Mouse (Mus musculus): ENCODE results near the gene Tut1. TPM values are rescaled to one million over a fixed set of nuclear protein-coding genes. Genes with fewer than 3 reads are reported as not detected.

The Tut1 gene
- polyA plus RNA-seq, 1 experiment from 2014 or later = 25.5 TPM

- H3K27ac ChIP-seq (replicated peaks; ENCODE audit: low read depth, low read length) = no peak overlapping the region
- peak overlapping the region; percentile 71; the same call in 1 of the 2 replicates for H3K4me3 ChIP-seq (ENCODE audit: low read depth, low read length)
- peak overlapping the region; percentile 83 for H3K9ac ChIP-seq (replicated peaks; ENCODE audit: low read length)
Observed at GRCm38 (mm10) chr19:8930771-8931170, 22.9 kb upstream of the Tut1 start.

DNA sequence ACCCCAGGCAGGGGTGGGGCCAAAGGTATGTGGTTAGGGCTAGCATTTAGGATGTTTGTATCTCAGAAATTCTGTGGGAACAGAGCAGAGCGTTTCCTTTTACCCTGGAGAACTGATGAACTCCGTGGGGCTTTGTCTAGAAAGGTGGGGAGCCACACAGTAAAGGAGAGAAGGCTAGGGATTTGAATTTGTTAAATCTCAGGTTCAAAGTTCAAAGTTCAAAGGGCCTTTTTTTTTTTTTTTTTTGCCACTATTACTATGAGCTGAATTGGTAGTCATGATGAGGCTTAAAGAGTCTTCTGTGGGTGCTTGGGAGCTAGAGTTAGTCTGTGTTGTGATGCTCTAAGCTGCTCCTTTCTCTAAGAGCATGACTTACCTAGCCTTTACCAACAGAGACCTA is 16.9 kb upstream of the Tut1 start:
- Histone ChIP-seq H3K27me3 (ENCODE audit: control insufficient read depth, insufficient read depth, low read length) (no peaks in the 10 kb centered on the region), H3K4me1 (ENCODE audit: control insufficient read depth, insufficient read depth, low read length) (no peaks in the 10 kb centered on the region; the same call in 1 of the 2 replicates), H3K36me3 (replicated peaks; ENCODE audit: control insufficient read depth, insufficient read depth, low read depth, low read length) (peaks cover 2% of the 10 kb centered on the region; the same call in 1 of the 2 replicates), H3K27ac (replicated peaks; ENCODE audit: low read depth, low read length) (no peak overlapping the region), H3K9me3 (replicated peaks; ENCODE audit: control insufficient read depth, low read length) (no peaks in the 10 kb centered on the region), H3K4me3 (ENCODE audit: low read depth, low read length) (no peak overlapping the region), H3K9ac (replicated peaks; ENCODE audit: low read length) (no peak overlapping the region), H3K4me2 (ENCODE audit: low read depth, low read length) (no peak overlapping the region)
- 84% methylated on average over 2 of the region's 2 CpGs for WGBS
- ATAC-seq (replicated peaks; ENCODE audit: insufficient number of reproducible peaks, low FRiP score, low TSS enrichment, low read depth) (no peak), DNase-seq (ENCODE audit: low spot score) (no peak)

More at GRCm38 (mm10) chr19:8930771-8931170, 22.9 kb upstream of the Tut1 start:
- no peak for ATAC-seq (replicated peaks; ENCODE audit: insufficient number of reproducible peaks, low FRiP score, low TSS enrichment, low read depth)
- no peaks in the 10 kb centered on the region for H3K36me3 ChIP-seq (replicated peaks; ENCODE audit: control insufficient read depth, insufficient read depth, low read depth, low read length)
- H3K4me2 ChIP-seq (ENCODE audit: low read depth, low read length) = peak overlapping the region; percentile 81
- H3K4me1 ChIP-seq (ENCODE audit: control insufficient read depth, insufficient read depth, low read length) = no peaks in the 10 kb centered on the region
- no peak for DNase-seq (ENCODE audit: low spot score)
- no peaks in the 10 kb centered on the region for H3K27me3 ChIP-seq (ENCODE audit: control insufficient read depth, insufficient read depth, low read length)
- 86% methylated on average over 7 of the region's 7 CpGs for WGBS
- no peaks in the 10 kb centered on the region for H3K9me3 ChIP-seq (replicated peaks; ENCODE audit: control insufficient read depth, low read length)

- DNase-seq (ENCODE audit: low spot score) = no peak
- ATAC-seq (replicated peaks; ENCODE audit: insufficient number of reproducible peaks, low FRiP score, low TSS enrichment, low read depth) = no peak
- Histone ChIP-seq H3K27me3 (ENCODE audit: control insufficient read depth, insufficient read depth, low read length) (no peaks in the 10 kb centered on the region), H3K9ac (replicated peaks; ENCODE audit: low read length) (no peak overlapping the region; the same call in 1 of the 2 replicates), H3K4me1 (ENCODE audit: control insufficient read depth, insufficient read depth, low read length) (peaks cover 3% of the 10 kb centered on the region; the same call in 1 of the 2 replicates), H3K4me2 (ENCODE audit: low read depth, low read length) (no peak overlapping the region), H3K27ac (replicated peaks; ENCODE audit: low read depth, low read length) (no peak overlapping the region), H3K4me3 (ENCODE audit: low read depth, low read length) (no peak overlapping the region; the same call in 1 of the 2 replicates), H3K36me3 (replicated peaks; ENCODE audit: control insufficient read depth, insufficient read depth, low read depth, low read length) (peaks cover 8% of the 10 kb centered on the region; the same call in 1 of the 2 replicates), H3K9me3 (replicated peaks; ENCODE audit: control insufficient read depth, low read length) (no peaks in the 10 kb centered on the region)
- 79% methylated on average over 15 of the region's 15 CpGs for WGBS
Observed at GRCm38 (mm10) chr19:8940526-8941133, 13.0 kb upstream of the Tut1 start.

DNA sequence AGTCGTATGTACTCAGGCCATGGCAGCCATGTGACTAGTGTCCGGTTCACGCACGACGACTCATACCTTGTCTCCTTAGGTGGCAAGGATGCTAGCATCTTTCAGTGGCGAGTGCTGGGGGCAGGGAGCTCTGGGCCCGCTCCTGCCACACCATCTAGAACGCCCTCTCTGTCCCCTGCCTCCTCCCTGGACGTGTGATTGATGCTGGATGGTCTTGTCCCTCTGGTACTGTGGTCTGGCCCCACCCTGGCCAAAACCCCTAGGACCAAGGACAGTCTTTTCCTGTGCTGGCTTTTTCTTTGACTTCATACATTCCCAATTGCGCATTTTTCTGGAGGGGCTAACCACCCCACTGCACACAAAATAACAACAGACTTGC is 12.5 kb upstream of the Tut1 start:
- Histone ChIP-seq H3K36me3 (replicated peaks; ENCODE audit: control insufficient read depth, insufficient read depth, low read depth, low read length) (peaks cover 10% of the 10 kb centered on the region), H3K4me2 (ENCODE audit: low read depth, low read length) (peak overlapping the region; percentile 59), H3K9me3 (replicated peaks; ENCODE audit: control insufficient read depth, low read length) (no peaks in the 10 kb centered on the region), H3K27me3 (ENCODE audit: control insufficient read depth, insufficient read depth, low read length) (no peaks in the 10 kb centered on the region), H3K4me1 (ENCODE audit: control insufficient read depth, insufficient read depth, low read length) (peaks cover 3% of the 10 kb centered on the region; the same call in 1 of the 2 replicates), H3K4me3 (ENCODE audit: low read depth, low read length) (peak overlapping the region; percentile 97), H3K9ac (replicated peaks; ENCODE audit: low read length) (peak overlapping the region; percentile 99), H3K27ac (replicated peaks; ENCODE audit: low read depth, low read length) (no peak overlapping the region)
- WGBS = 42% methylated on average over 10 of the region's 10 CpGs
- peak; percentile 36 for ATAC-seq (replicated peaks; ENCODE audit: insufficient number of reproducible peaks, low FRiP score, low TSS enrichment, low read depth)
- DNase-seq (ENCODE audit: low spot score) = no peak

DNA sequence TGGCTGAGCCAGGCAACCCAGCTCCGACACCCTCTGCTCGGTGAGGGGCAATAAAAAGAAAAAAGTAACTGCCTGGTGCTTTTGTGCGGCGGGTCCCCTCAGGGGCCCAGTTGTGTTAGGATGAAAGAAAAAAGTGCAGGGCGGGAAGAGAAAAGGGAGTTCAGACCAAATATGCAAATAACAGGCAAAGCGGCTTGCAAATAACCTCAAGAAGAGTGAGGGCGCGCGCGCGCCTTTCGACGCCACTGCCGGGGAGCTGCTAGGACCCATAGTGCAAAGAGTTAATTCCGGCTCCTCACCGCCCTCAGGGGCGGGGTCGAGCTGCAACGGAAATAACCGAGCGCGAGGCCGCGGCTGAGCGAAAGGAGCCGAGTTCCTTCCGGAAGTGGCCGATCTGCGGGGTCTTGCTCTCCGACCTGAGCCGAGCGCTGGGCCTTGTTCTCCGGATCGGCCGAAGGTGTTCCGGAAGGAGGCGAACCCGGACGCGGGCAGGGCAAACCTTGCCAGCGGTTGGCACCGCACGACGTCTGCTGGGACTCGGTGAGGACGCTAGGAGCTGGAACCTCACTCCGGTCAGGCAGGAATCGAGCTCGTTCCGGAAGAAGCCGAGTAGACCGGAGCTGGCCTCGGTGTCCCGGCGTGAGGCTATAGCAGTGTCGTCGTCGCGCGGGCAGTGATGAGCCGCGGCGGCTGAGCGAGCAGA is 12.0 kb upstream of the Tut1 start, which contains the start of gene Mta2:
TSS of gene Mta2 (plus strand) at position 361 of the 703 bp plus-strand sequence.
- Histone ChIP-seq H3K27ac (replicated peaks; ENCODE audit: low read depth, low read length) (peak within 1 kb of the TSS; percentile 97), H3K4me1 (ENCODE audit: control insufficient read depth, insufficient read depth, low read length) (peaks cover 3% of the 10 kb centered on the region; the same call in 1 of the 2 replicates), H3K9ac (replicated peaks; ENCODE audit: low read length) (peak within 1 kb of the TSS; percentile 99), H3K36me3 (replicated peaks; ENCODE audit: control insufficient read depth, insufficient read depth, low read depth, low read length) (peaks cover 14% of the 10 kb centered on the region), H3K4me3 (ENCODE audit: low read depth, low read length) (peak within 1 kb of the TSS; percentile 97), H3K4me2 (ENCODE audit: low read depth, low read length) (peak within 1 kb of the TSS; percentile 59), H3K9me3 (replicated peaks; ENCODE audit: control insufficient read depth, low read length) (no peaks in the 10 kb centered on the region), H3K27me3 (ENCODE audit: control insufficient read depth, insufficient read depth, low read length) (no peaks in the 10 kb centered on the region)
- peak; percentile 98 for DNase-seq (ENCODE audit: low spot score)
- peak; percentile 89 for ATAC-seq (replicated peaks; ENCODE audit: insufficient number of reproducible peaks, low FRiP score, low TSS enrichment, low read depth)
- WGBS = under 1% methylated on average over 64 of the region's 64 CpGs

- no peaks in the 10 kb centered on the region for H3K9me3 ChIP-seq (replicated peaks; ENCODE audit: control insufficient read depth, low read length)
- H3K9ac ChIP-seq (replicated peaks; ENCODE audit: low read length) = peak overlapping the region; percentile 99
- H3K36me3 ChIP-seq (replicated peaks; ENCODE audit: control insufficient read depth, insufficient read depth, low read depth, low read length) = peaks cover 20% of the 10 kb centered on the region
- peak overlapping the region; percentile 97 for H3K27ac ChIP-seq (replicated peaks; ENCODE audit: low read depth, low read length)
- peak overlapping the region; percentile 59 for H3K4me2 ChIP-seq (ENCODE audit: low read depth, low read length)
- ATAC-seq (replicated peaks; ENCODE audit: insufficient number of reproducible peaks, low FRiP score, low TSS enrichment, low read depth) = peak; percentile 46
- peak overlapping the region; percentile 97 for H3K4me3 ChIP-seq (ENCODE audit: low read depth, low read length)
- under 1% methylated on average over 46 of the region's 46 CpGs for WGBS
- peak; percentile 50 for DNase-seq (ENCODE audit: low spot score)
- no peaks in the 10 kb centered on the region for H3K27me3 ChIP-seq (ENCODE audit: control insufficient read depth, insufficient read depth, low read length)
- peaks cover 3% of the 10 kb centered on the region; the same call in 1 of the 2 replicates for H3K4me1 ChIP-seq (ENCODE audit: control insufficient read depth, insufficient read depth, low read length)
Observed at GRCm38 (mm10) chr19:8942276-8942964, 11.2 kb upstream of the Tut1 start.

DNA sequence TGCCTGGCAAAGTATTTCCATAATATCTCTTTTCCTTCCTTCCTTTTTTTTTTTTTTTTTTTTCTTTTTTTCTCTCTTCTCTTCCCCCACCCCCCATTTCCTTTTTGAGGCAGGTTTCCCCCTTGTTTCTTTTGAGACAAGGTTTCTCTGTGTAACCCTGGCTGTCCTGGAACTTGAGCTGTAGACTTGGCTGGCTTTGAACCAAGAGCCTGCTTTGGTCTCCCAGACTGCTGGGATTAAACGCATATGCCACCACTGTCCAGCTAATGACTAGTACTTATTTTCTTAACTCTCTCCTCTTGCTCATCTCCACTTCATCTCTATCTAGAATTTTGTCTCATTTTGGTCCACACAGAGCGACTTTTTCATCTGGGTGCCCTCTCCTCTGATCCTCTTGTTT is 10.6 kb upstream of the Tut1 start:
- no peaks in the 10 kb centered on the region for H3K9me3 ChIP-seq (replicated peaks; ENCODE audit: control insufficient read depth, low read length)
- WGBS = 61% methylated on average over 2 of the region's 2 CpGs
- ATAC-seq (replicated peaks; ENCODE audit: insufficient number of reproducible peaks, low FRiP score, low TSS enrichment, low read depth) = no peak
- peak overlapping the region; percentile 97; the same call in 1 of the 2 replicates for H3K27ac ChIP-seq (replicated peaks; ENCODE audit: low read depth, low read length)
- no peaks in the 10 kb centered on the region for H3K27me3 ChIP-seq (ENCODE audit: control insufficient read depth, insufficient read depth, low read length)
- H3K36me3 ChIP-seq (replicated peaks; ENCODE audit: control insufficient read depth, insufficient read depth, low read depth, low read length) = peaks cover 23% of the 10 kb centered on the region
- H3K4me2 ChIP-seq (ENCODE audit: low read depth, low read length) = peak overlapping the region; percentile 59
- peak overlapping the region; percentile 99 for H3K9ac ChIP-seq (replicated peaks; ENCODE audit: low read length)
- H3K4me1 ChIP-seq (ENCODE audit: control insufficient read depth, insufficient read depth, low read length) = peaks cover 3% of the 10 kb centered on the region; the same call in 1 of the 2 replicates
- peak overlapping the region; percentile 97 for H3K4me3 ChIP-seq (ENCODE audit: low read depth, low read length)
- no peak for DNase-seq (ENCODE audit: low spot score)

Data from embryonic facial prominence, embryonic 11.5 days (tissue).